Comparison of ENCODE assay signal across 20 mouse cellular contexts in the genomic region with DNA sequence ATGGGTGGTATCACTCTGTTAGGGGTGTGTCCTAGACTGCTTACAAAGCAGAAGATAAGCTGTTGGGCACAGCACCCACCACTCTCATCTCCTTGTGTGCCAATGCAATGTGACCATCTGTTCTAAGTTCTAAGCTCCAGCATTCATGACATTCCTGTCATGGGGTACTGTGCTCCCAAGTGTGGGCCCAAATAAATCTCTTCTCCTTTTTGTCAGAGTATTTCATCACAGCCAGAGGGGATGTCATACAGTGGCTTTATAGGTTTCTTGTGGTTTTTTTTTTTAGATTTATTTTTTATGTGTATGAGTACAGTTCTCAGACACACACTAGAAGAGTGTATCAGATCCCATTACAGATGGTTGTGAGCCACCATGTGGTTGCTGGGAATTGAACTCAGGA.
"Had no signal": no experiment of that assay in that cellular context is flagged by ENCODE, and none has a peak within 500 bp of the region (broad histone marks: within the 10 kb centered on the region; RNA-seq: fewer than 3 reads in every experiment).

No protein-coding gene starts in this region.

- H3K27me3 ChIP-seq: heart, embryonic 12.5 days; hindbrain, embryonic 13.5 days; hindbrain, embryonic 15.5 days; kidney, embryonic 15.5 days; limb, embryonic 13.5 days; limb, embryonic 15.5 days; liver, embryonic 15.5 days had no signal

- H3K4me3 ChIP-seq: heart, embryonic 10.5 days; heart, embryonic 12.5 days; hindbrain, embryonic 13.5 days; hindbrain, embryonic 15.5 days; kidney, embryonic 15.5 days; left cerebral cortex, adult 2 months; limb, embryonic 13.5 days; limb, embryonic 15.5 days; liver, embryonic 13.5 days; liver, embryonic 15.5 days had no signal

- DNase-seq: gastrocnemius, postnatal 25 days; heart, adult 18-20 months; heart, postnatal 10 days; kidney, adult 11 months; kidney, adult 2 months; kidney, adult 9 months; kidney, postnatal 14 days; kidney, postnatal 36 days; liver, embryonic 13.5 days had no signal

- H3K36me3 ChIP-seq: heart, embryonic 10.5 days; heart, embryonic 12.5 days; hindbrain, embryonic 13.5 days; hindbrain, embryonic 15.5 days; kidney, embryonic 15.5 days; limb, embryonic 13.5 days; limb, embryonic 15.5 days; liver, embryonic 13.5 days; liver, embryonic 15.5 days had no signal

- ATAC-seq: hindbrain, postnatal 0 days; intestine, embryonic 16.5 days had no signal
